Mouse (Mus musculus) forebrain, embryonic 13.5 days (tissue): Measurements from ENCODE around the gene Ubtd2. TPM values are rescaled to one million over a fixed set of nuclear protein-coding genes. Genes with fewer than 3 reads are reported as not detected.

Experiments
- ATAC-seq: fragments of 200-750 bp; cut with Nextera tagmentation; 2 replicates; pipeline ENCODE4 v1.8.0; 2017
- H3K27ac ChIP-seq: fragments of 300-500 bp; sonication (generic); 2 replicates; pipeline ENCODE4 v1.5.1; 2015; ENCODE audit warnings: inconsistent platforms, mild to moderate bottlenecking, moderate library complexity
- H3K27me3 ChIP-seq: fragments of 300-500 bp; sonication (generic); 2 replicates; pipeline ENCODE4 v1.6.1; 2015; ENCODE audit warnings: mild to moderate bottlenecking, inconsistent platforms
- H3K36me3 ChIP-seq: fragments of 300-500 bp; sonication (generic); 2 replicates; pipeline ENCODE4 v1.6.1; 2015; ENCODE audit warnings: mild to moderate bottlenecking, inconsistent platforms; ENCODE audit not compliant: poor library complexity, severe bottlenecking
- H3K4me1 ChIP-seq: fragments of 300-500 bp; sonication (generic); 2 replicates; pipeline ENCODE4 v1.6.1; 2015; ENCODE audit warnings: inconsistent platforms
- H3K4me2 ChIP-seq: fragments of 300-500 bp; sonication (generic); 2 replicates; pipeline ENCODE4 v1.6.1; 2015; ENCODE audit warnings: inconsistent platforms, mild to moderate bottlenecking, moderate library complexity
- H3K4me3 ChIP-seq: fragments of 300-500 bp; sonication (generic); 2 replicates; pipeline ENCODE4 v1.5.1; 2015; ENCODE audit warnings: mild to moderate bottlenecking, inconsistent platforms
- H3K9ac ChIP-seq: fragments of 300-500 bp; sonication (generic); 2 replicates; pipeline ENCODE4 v1.6.1; 2015; ENCODE audit warnings: mild to moderate bottlenecking, inconsistent platforms
- H3K9me3 ChIP-seq: fragments of 300-500 bp; sonication (generic); replicated peaks from 2 replicates; pipeline ENCODE4 v1.6.1; 2016; ENCODE audit warnings: inconsistent platforms
- WGBS: fragments of 180-500 bp; shearing (Covaris S2); methylation state at CpG from one replicate; pipeline ENCODE4 v1.1.7; 2015; 5-methylcytosine and 5-hydroxymethylcytosine counted together
- polyA plus RNA-seq: library from polyadenylated mRNA; unstranded; fragments of >200 nt; fragmentation: Nextera tagmentation; extraction: Ambion mirVana; gene quantifications from 2 replicates; pipeline ENCODE4 v1.2.1, GENCODE M21; 2015

Ubtd2 gene
- polyA plus RNA-seq, 1 experiment from 2014 or later = 59.4 TPM

GRCm38 (mm10) chr11:32561465-32562355 lies 106.5 kb downstream of the Ubtd2 start:
- no peak overlapping the region for H3K4me2 ChIP-seq

GRCm38 (mm10) chr11:32562706-32563105 lies 107.5 kb downstream of the Ubtd2 start:
- no peak overlapping the region for H3K4me2 ChIP-seq
- WGBS = 70% methylated on average over 5 of the region's 5 CpGs
- no peak for ATAC-seq
- no peak overlapping the region for H3K4me3 ChIP-seq
- no peaks in the 10 kb centered on the region for H3K36me3 ChIP-seq
- no peak overlapping the region for H3K27ac ChIP-seq
- H3K4me1 ChIP-seq = peaks cover 6% of the 10 kb centered on the region; the same call in 1 of the 2 replicates
- no peak overlapping the region for H3K9ac ChIP-seq
- H3K9me3 ChIP-seq = no peaks in the 10 kb centered on the region
- H3K27me3 ChIP-seq = no peaks in the 10 kb centered on the region

More at GRCm38 (mm10) chr11:32561465-32562355, 106.5 kb downstream of the Ubtd2 start:
- no peak overlapping the region for H3K27ac ChIP-seq
- ATAC-seq = no peak
- H3K4me3 ChIP-seq = no peak overlapping the region
- H3K36me3 ChIP-seq = no peaks in the 10 kb centered on the region
- H3K9me3 ChIP-seq = no peaks in the 10 kb centered on the region
- no peak overlapping the region for H3K9ac ChIP-seq
- 76% methylated on average over 10 of the region's 10 CpGs for WGBS
- H3K4me1 ChIP-seq = no peaks in the 10 kb centered on the region
- no peaks in the 10 kb centered on the region for H3K27me3 ChIP-seq

- 18% methylated on average over 3 of the region's 3 CpGs for WGBS
- no peak overlapping the region for H3K4me2 ChIP-seq
- peaks cover 6% of the 10 kb centered on the region; the same call in 1 of the 2 replicates for H3K4me1 ChIP-seq
- H3K9ac ChIP-seq = no peak overlapping the region
- H3K27me3 ChIP-seq = no peaks in the 10 kb centered on the region
- no peak overlapping the region for H3K27ac ChIP-seq
- no peak overlapping the region for H3K4me3 ChIP-seq
- H3K9me3 ChIP-seq = no peaks in the 10 kb centered on the region
- ATAC-seq = no peak
- no peaks in the 10 kb centered on the region for H3K36me3 ChIP-seq
Measured at GRCm38 (mm10) chr11:32563660-32564059, 108.5 kb downstream of the Ubtd2 start.

- Histone ChIP-seq H3K4me2 (no peak overlapping the region), H3K36me3 (no peaks in the 10 kb centered on the region), H3K9me3 (no peaks in the 10 kb centered on the region), H3K9ac (no peak overlapping the region), H3K4me1 (peaks cover 6% of the 10 kb centered on the region; the same call in 1 of the 2 replicates), H3K27me3 (no peaks in the 10 kb centered on the region), H3K4me3 (no peak overlapping the region), H3K27ac (no peak overlapping the region)
- 79% methylated on average over 4 of the region's 4 CpGs for WGBS
- no peak for ATAC-seq
Measured at GRCm38 (mm10) chr11:32564629-32565028, 109.5 kb downstream of the Ubtd2 start.

GRCm38 (mm10) chr11:32565088-32565487 lies 109.9 kb downstream of the Ubtd2 start:
- ATAC-seq = no peak
- Histone ChIP-seq H3K4me3 (no peak overlapping the region), H3K9me3 (no peaks in the 10 kb centered on the region), H3K4me1 (peaks cover 6% of the 10 kb centered on the region; the same call in 1 of the 2 replicates), H3K36me3 (no peaks in the 10 kb centered on the region), H3K27ac (no peak overlapping the region), H3K4me2 (no peak overlapping the region), H3K9ac (no peak overlapping the region), H3K27me3 (no peaks in the 10 kb centered on the region)
- 72% methylated on average over 8 of the region's 8 CpGs for WGBS

- Histone ChIP-seq H3K9ac (no peak overlapping the region), H3K27ac (no peak overlapping the region), H3K36me3 (no peaks in the 10 kb centered on the region), H3K27me3 (no peaks in the 10 kb centered on the region), H3K4me2 (no peak overlapping the region), H3K9me3 (no peaks in the 10 kb centered on the region), H3K4me3 (no peak overlapping the region), H3K4me1 (peaks cover 6% of the 10 kb centered on the region; the same call in 1 of the 2 replicates)
- ATAC-seq = no peak
- 94% methylated on average over 6 of the region's 6 CpGs for WGBS
Measured at GRCm38 (mm10) chr11:32566184-32566583, 111.0 kb downstream of the Ubtd2 start.

Other genes with a start within 250 kb of the Ubtd2 start
- 61.3 and 64.9 TPM in 2 replicates for gene Snrnp25, start 250.0 kb upstream of the Ubtd2 start, polyA plus RNA-seq
- gene Rhbdf1, start 233.1 kb upstream of the Ubtd2 start, polyA plus RNA-seq = 9.7 and 12.3 TPM in 2 replicates
- 24.9 and 30.6 TPM in 2 replicates for gene Mpg, start 228.9 kb upstream of the Ubtd2 start, polyA plus RNA-seq
- gene Nprl3, start 187.7 kb upstream of the Ubtd2 start, polyA plus RNA-seq = 48.3 and 54.2 TPM in 2 replicates
- 316 and 451 TPM in 2 replicates for gene Hba-x, start 179.0 kb upstream of the Ubtd2 start, polyA plus RNA-seq
- gene Hba-a1, start 171.9 kb upstream of the Ubtd2 start, polyA plus RNA-seq = 2,413 and 2,442 TPM in 2 replicates
- 1.2 and 1.7 TPM in 2 replicates for gene Hbq1b, start 168.4 kb upstream of the Ubtd2 start, polyA plus RNA-seq
- gene Hba-a2, start 158.9 kb upstream of the Ubtd2 start, polyA plus RNA-seq = 5,794 and 5,805 TPM in 2 replicates
- 0.65 and 0.86 TPM in 2 replicates for gene Hbq1a, start 155.3 kb upstream of the Ubtd2 start, polyA plus RNA-seq
- 15.7 and 18.6 TPM in 2 replicates for gene Sh3pxd2b, start 107.5 kb upstream of the Ubtd2 start, polyA plus RNA-seq
- 0.27 and 0.33 TPM in 2 replicates for gene Efcab9, start 76.7 kb downstream of the Ubtd2 start, polyA plus RNA-seq
- 1.3 TPM in 2 replicates for gene Stk10, start 77.9 kb downstream of the Ubtd2 start, polyA plus RNA-seq
- gene Fbxw11, start 187.4 kb downstream of the Ubtd2 start, polyA plus RNA-seq = 99.2 and 108 TPM in 2 replicates